Mouse (Mus musculus) megakaryocyte, embryonic 14.5 days (primary cell): ENCODE measurements at regions not wholly inside any gene's neighbourhood (a gene's known extent, or its start where the extent isn't known, plus 50 kb on each side); places are given as distances from the start of the nearest gene placed in this dataset.

Experiments
- FLI1 ChIP-seq: IDR thresholded peaks from 2 replicates; pipeline ENCODE4 v1.6.1; 2012; ENCODE audit warnings: low read length, inconsistent platforms, mixed read lengths
- GATA1 ChIP-seq: IDR thresholded peaks from 3 replicates; pipeline ENCODE4 v1.6.1; 2012; ENCODE audit warnings: mixed read lengths, low read length, inconsistent platforms, borderline replicate concordance

DNA sequence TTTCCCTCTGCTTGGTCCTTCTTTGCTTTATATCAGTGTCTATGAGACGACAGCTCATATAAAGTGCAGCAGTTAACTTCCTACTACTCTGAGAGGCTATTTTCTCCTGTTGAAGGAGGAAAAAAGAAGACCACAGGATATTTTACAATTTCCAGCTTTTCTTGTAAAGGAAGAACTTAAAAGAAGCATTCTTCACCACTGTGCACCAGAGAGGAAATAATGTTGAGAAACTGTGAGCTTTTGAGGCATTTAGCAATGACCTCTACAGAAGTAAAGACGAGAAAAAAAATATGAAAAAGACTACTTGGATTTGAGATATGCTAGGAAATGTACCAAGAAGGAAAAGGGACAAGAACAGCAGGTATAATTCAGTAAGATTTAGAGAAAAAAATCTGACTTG lies 134.5 kb downstream of the Kcnj2 start:
- TF ChIP-seq FLI1: no peak
- TF ChIP-seq GATA1: no peak
